Mouse (Mus musculus): ENCODE results near the gene Gm3676.
"Not testable (repeated sequence)": the region's sequence is repeated elsewhere in the genome, so short reads cannot be mapped to it uniquely, and the experiment has no call there.

The Gm3676 gene

GRCm38 (mm10) chr14:41646387-41646786 is at the start of gene Gm3676:
Gene Gm3676 (minus strand): TSS chr14:41646487.
- DNase-seq (ENCODE audit: inconsistent ontology term): not testable (repeated sequence)

- not testable (repeated sequence) for DNase-seq (ENCODE audit: inconsistent ontology term)
Observed at GRCm38 (mm10) chr14:41648176-41648575, 1.9 kb upstream of the Gm3676 start.

- DNase-seq (ENCODE audit: inconsistent ontology term): not testable (repeated sequence)
Observed at GRCm38 (mm10) chr14:41630144-41630543, 16.1 kb downstream of the Gm3676 start.

GRCm38 (mm10) chr14:41624512-41624911 is 21.8 kb downstream of the Gm3676 start, which contains the start of gene Gm3072:
Gene Gm3072 (minus strand): TSS chr14:41624612.
- not testable (repeated sequence) for DNase-seq (ENCODE audit: inconsistent ontology term)

GRCm38 (mm10) chr14:41622535-41622934 is 23.8 kb downstream of the Gm3676 start:
- not testable (repeated sequence) for DNase-seq (ENCODE audit: inconsistent ontology term)

- DNase-seq (ENCODE audit: inconsistent ontology term): not testable (repeated sequence)
Observed at GRCm38 (mm10) chr14:41610690-41611089, 35.6 kb downstream of the Gm3676 start.

- not testable (repeated sequence) for DNase-seq (ENCODE audit: inconsistent ontology term)
Observed at GRCm38 (mm10) chr14:41600935-41601334, 45.4 kb downstream of the Gm3676 start.

Data from Muller cell, postnatal 12 days (primary cell).